Mouse (Mus musculus) MEL-GATA-1-ER (cell line): ENCODE measurements around the gene Nkapd1.
"Not testable (repeated sequence)": the region's sequence is repeated elsewhere in the genome, so short reads cannot be mapped to it uniquely, and the experiment has no call there.

Experiments
- DNase-seq: peaks from one replicate; pipeline ENCODE4 v3.0.0-alpha.2; 2012; ENCODE audit warnings: low read depth; ENCODE audit errors: extremely low read depth

Nkapd1 gene

GRCm38 (mm10) chr9:50616766-50617603, at the start of gene Nkapd1, which contains the start of gene Pih1d2:
Nkapd1 (minus strand) TSS chr9:50617464.
Pih1d2 (plus strand) TSS chr9:50617321.
- DNase-seq: peak; percentile 86

- no peak for DNase-seq
Observed at GRCm38 (mm10) chr9:50666442-50666841, 49.2 kb upstream of the Nkapd1 start.

GRCm38 (mm10) chr9:50664826-50665225, 47.6 kb upstream of the Nkapd1 start:
- no peak for DNase-seq

GRCm38 (mm10) chr9:50660431-50660830, 43.2 kb upstream of the Nkapd1 start:
- no peak for DNase-seq

- DNase-seq: peak; percentile 79
Observed at GRCm38 (mm10) chr9:50659392-50660217, 42.3 kb upstream of the Nkapd1 start, which contains the start of gene Dlat. Dlat (minus strand) TSS chr9:50659780.

- DNase-seq: no peak
Observed at GRCm38 (mm10) chr9:50658941-50659388, 41.7 kb upstream of the Nkapd1 start.

- DNase-seq: peak; percentile 77
Observed at GRCm38 (mm10) chr9:50658391-50658790, 41.1 kb upstream of the Nkapd1 start.

GRCm38 (mm10) chr9:50650503-50650902, 33.2 kb upstream of the Nkapd1 start:
- DNase-seq: no peak

GRCm38 (mm10) chr9:50646826-50647370, 29.6 kb upstream of the Nkapd1 start:
- no peak for DNase-seq

GRCm38 (mm10) chr9:50634270-50634669, 17.0 kb upstream of the Nkapd1 start:
- DNase-seq: no peak

GRCm38 (mm10) chr9:50633059-50633458, 15.8 kb upstream of the Nkapd1 start:
- DNase-seq: peak; percentile 64

GRCm38 (mm10) chr9:50632016-50632688, 14.9 kb upstream of the Nkapd1 start:
- DNase-seq: peak; percentile 39

- not testable (repeated sequence) for DNase-seq
Observed at GRCm38 (mm10) chr9:50630903-50631302, 13.6 kb upstream of the Nkapd1 start.

GRCm38 (mm10) chr9:50617794-50618330, 598 bp upstream of the Nkapd1 start:
- peak; percentile 42 for DNase-seq

- DNase-seq: no peak
Observed at GRCm38 (mm10) chr9:50616161-50616560, 1.1 kb downstream of the Nkapd1 start.

GRCm38 (mm10) chr9:50612115-50612514, 5.1 kb downstream of the Nkapd1 start:
- no peak for DNase-seq

GRCm38 (mm10) chr9:50604338-50604737, 12.9 kb downstream of the Nkapd1 start:
- DNase-seq: no peak

GRCm38 (mm10) chr9:50603998-50604324, 13.3 kb downstream of the Nkapd1 start:
- DNase-seq: no peak

- peak; percentile 92 for DNase-seq
Observed at GRCm38 (mm10) chr9:50603189-50603997, 13.9 kb downstream of the Nkapd1 start, which contains the start of the genes Sdhd and Timm8b. Sdhd (minus strand) TSS chr9:50603812. Timm8b (plus strand) TSS chr9:50603910.
